Mouse (Mus musculus) frontal cortex, postnatal 14 days (tissue): ENCODE results near the gene Mrpl47.
A peak's percentile ranks its signal among the peaks of the same experiment; 100 is the strongest.
"Not testable (repeated sequence)": the region's sequence is repeated elsewhere in the genome, so short reads cannot be mapped to it uniquely, and the experiment has no call there.

Experiments used
- DNase-seq, 2 experiments: peaks; one replicate each; pipeline ENCODE4 v3.0.0; 2022; ENCODE audit warnings: low spot score in 2 of 2

The Mrpl47 gene

GRCm38 (mm10) chr3:32708052-32708367, 29.4 kb downstream of the Mrpl47 start:
- no peak for DNase-seq

- not testable (repeated sequence) for DNase-seq
Measured at GRCm38 (mm10) chr3:32705647-32706348, 31.6 kb downstream of the Mrpl47 start, which contains the start of gene Actl6a. Gene Actl6a (plus strand): TSS chr3:32706298.

- DNase-seq: not testable (repeated sequence)
Measured at GRCm38 (mm10) chr3:32704632-32705031, 32.8 kb downstream of the Mrpl47 start.

GRCm38 (mm10) chr3:32704021-32704420, 33.4 kb downstream of the Mrpl47 start:
- DNase-seq: not testable (repeated sequence)

GRCm38 (mm10) chr3:32698228-32698863, 39.1 kb downstream of the Mrpl47 start:
- peak; percentile 85 to 98 for DNase-seq

GRCm38 (mm10) chr3:32695583-32695980, 41.8 kb downstream of the Mrpl47 start:
- no peak for DNase-seq

GRCm38 (mm10) chr3:32694737-32695582, 42.4 kb downstream of the Mrpl47 start:
- DNase-seq: no peak

- no peak for DNase-seq
Measured at GRCm38 (mm10) chr3:32694211-32694610, 43.2 kb downstream of the Mrpl47 start.

- DNase-seq: no peak
Measured at GRCm38 (mm10) chr3:32691841-32692240, 45.6 kb downstream of the Mrpl47 start.

- DNase-seq: no peak
Measured at GRCm38 (mm10) chr3:32690901-32691300, 46.5 kb downstream of the Mrpl47 start.

- DNase-seq: no peak
Measured at GRCm38 (mm10) chr3:32690008-32690407, 47.4 kb downstream of the Mrpl47 start.

- no peak for DNase-seq
Measured at GRCm38 (mm10) chr3:32689567-32689999, 47.8 kb downstream of the Mrpl47 start.

GRCm38 (mm10) chr3:32687156-32687555, 50.2 kb downstream of the Mrpl47 start:
- no peak for DNase-seq

- no peak for DNase-seq
Measured at GRCm38 (mm10) chr3:32686537-32686936, 50.9 kb downstream of the Mrpl47 start.

GRCm38 (mm10) chr3:32684631-32685030, 52.8 kb downstream of the Mrpl47 start:
- no peak for DNase-seq

- no peak for DNase-seq
Measured at GRCm38 (mm10) chr3:32682910-32683531, 54.4 kb downstream of the Mrpl47 start.

GRCm38 (mm10) chr3:32676393-32676792, 61.0 kb downstream of the Mrpl47 start:
- DNase-seq: no peak
